Mouse (Mus musculus): ENCODE measurements at regions not wholly inside any gene's neighbourhood (a gene's known extent, or its start where the extent isn't known, plus 50 kb on each side); places are given as distances from the start of the nearest gene placed in this dataset.

DNA sequence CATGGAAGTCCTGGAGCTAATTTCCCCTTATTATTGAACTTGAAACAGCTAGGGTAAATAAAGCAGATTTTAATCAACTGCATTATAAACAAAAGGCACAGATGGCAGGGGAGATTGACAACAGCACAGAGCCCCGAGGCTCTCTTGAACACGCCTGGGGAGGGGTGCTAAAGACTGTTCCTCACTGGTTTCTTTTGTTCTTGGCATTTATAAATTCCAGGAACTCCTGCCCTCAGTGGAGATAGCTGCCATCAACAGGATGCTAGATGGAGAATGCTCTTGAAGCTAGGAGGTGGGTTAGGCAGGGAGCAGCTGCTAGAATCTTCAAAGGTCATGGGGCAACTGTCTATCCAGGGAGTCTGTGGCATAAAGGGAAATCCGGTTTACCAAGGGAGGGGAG, 102.2 kb upstream of the Kit start:
- TF ChIP-seq POLR2A (IDR thresholded peaks at IDR 0.05; ENCODE audit: borderline replicate concordance, extremely low read depth, insufficient read depth, insufficient read length, poor library complexity, severe bottlenecking), result no peak
- TF ChIP-seq CTCF (IDR thresholded peaks at IDR 0.05; ENCODE audit: borderline replicate concordance, extremely low read depth, insufficient read depth, insufficient read length), result no peak

Measured in brain, embryonic 14.5 days (tissue).